Mouse (Mus musculus): ENCODE results near the gene Ugt1a2. TPM values are rescaled to one million over a fixed set of nuclear protein-coding genes. Genes with fewer than 3 reads are reported as not detected.

Gene Ugt1a2
- polyA plus RNA-seq, 1 experiment from 2014 or later = not detected

DNA sequence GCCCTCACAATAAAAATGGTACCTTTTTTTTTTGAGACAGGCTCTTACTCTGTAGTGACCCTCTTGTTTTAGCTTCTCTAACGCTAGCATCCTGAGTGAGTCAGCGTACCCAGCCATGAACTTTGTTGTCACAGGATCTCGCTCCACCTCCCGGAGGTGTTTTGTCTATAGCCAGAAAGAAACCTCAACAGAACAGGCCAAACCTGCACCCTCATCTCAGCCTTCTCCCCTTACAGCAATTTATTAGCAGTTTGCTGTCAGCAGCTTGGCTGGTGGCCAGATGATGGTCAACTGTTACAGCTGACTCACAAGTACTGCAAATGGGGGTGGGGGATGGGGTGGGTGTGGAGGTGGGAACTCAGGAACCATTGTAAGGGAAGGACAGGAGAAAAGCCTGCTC lies 61.9 kb downstream of the Ugt1a2 start:
- Histone ChIP-seq H3K9me3 (replicated peaks; ENCODE audit: control insufficient read depth, low read length) (peaks cover 5% of the 10 kb centered on the region), H3K4me2 (ENCODE audit: low read length) (no peak overlapping the region), H3K9ac (ENCODE audit: low read length) (no peak overlapping the region), H3K36me3 (ENCODE audit: control insufficient read depth, insufficient read depth, low read length) (peaks cover 82% of the 10 kb centered on the region), H3K27ac (ENCODE audit: low read depth, low read length) (no peak overlapping the region), H3K4me3 (ENCODE audit: low read depth, low read length) (no peak overlapping the region), H3K27me3 (replicated peaks; ENCODE audit: control insufficient read depth, insufficient read depth, low read length) (no peaks in the 10 kb centered on the region), H3K4me1 (ENCODE audit: control insufficient read depth, insufficient read depth, low read length) (no peaks in the 10 kb centered on the region)
- 87% methylated on average over 4 of the region's 4 CpGs for WGBS
- DNase-seq (ENCODE audit: low spot score) (peak; percentile 75), ATAC-seq (no peak)

DNA sequence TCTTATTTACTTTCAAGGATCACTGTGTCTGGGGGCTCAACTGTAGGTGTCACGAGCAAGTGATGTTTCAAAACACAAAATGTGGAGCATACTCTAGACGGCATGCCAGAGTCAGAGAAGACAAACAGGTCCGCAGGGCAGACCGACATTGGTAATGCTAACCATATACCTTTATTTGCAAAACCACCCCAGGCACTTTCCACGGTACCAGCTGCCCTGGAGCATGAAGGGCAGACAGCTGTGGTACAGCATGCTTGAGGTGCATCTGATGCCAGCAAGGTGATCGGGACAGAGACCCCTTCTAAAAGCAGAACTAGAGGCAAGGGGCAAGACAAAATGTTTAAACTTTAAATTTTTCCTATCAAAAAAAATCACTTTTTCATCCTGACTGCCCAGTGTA lies 62.6 kb downstream of the Ugt1a2 start:
- H3K4me1 ChIP-seq (ENCODE audit: control insufficient read depth, insufficient read depth, low read length) = no peaks in the 10 kb centered on the region
- no peak overlapping the region for H3K27ac ChIP-seq (ENCODE audit: low read depth, low read length)
- H3K9ac ChIP-seq (ENCODE audit: low read length) = no peak overlapping the region
- DNase-seq (ENCODE audit: low spot score) (no peak), ATAC-seq (no peak)
- no peaks in the 10 kb centered on the region for H3K27me3 ChIP-seq (replicated peaks; ENCODE audit: control insufficient read depth, insufficient read depth, low read length)
- H3K36me3 ChIP-seq (ENCODE audit: control insufficient read depth, insufficient read depth, low read length) = peaks cover 89% of the 10 kb centered on the region
- H3K4me3 ChIP-seq (ENCODE audit: low read depth, low read length) = no peak overlapping the region
- 77% methylated on average over 6 of the region's 6 CpGs for WGBS
- no peak overlapping the region for H3K4me2 ChIP-seq (ENCODE audit: low read length)
- no peaks in the 10 kb centered on the region for H3K9me3 ChIP-seq (replicated peaks; ENCODE audit: control insufficient read depth, low read length)

GRCm38 (mm10) chr1:88263778-88264177 lies 63.4 kb downstream of the Ugt1a2 start:
- H3K4me1 ChIP-seq (ENCODE audit: control insufficient read depth, insufficient read depth, low read length) = no peaks in the 10 kb centered on the region
- no peaks in the 10 kb centered on the region for H3K9me3 ChIP-seq (replicated peaks; ENCODE audit: control insufficient read depth, low read length)
- H3K27ac ChIP-seq (ENCODE audit: low read depth, low read length) = no peak overlapping the region
- H3K36me3 ChIP-seq (ENCODE audit: control insufficient read depth, insufficient read depth, low read length) = peaks cover 97% of the 10 kb centered on the region
- no peak overlapping the region for H3K4me3 ChIP-seq (ENCODE audit: low read depth, low read length)
- H3K4me2 ChIP-seq (ENCODE audit: low read length) = no peak overlapping the region
- ATAC-seq (no peak), DNase-seq (ENCODE audit: low spot score) (no peak)
- H3K9ac ChIP-seq (ENCODE audit: low read length) = no peak overlapping the region
- WGBS = 88% methylated on average over 5 of the region's 5 CpGs
- no peaks in the 10 kb centered on the region for H3K27me3 ChIP-seq (replicated peaks; ENCODE audit: control insufficient read depth, insufficient read depth, low read length)

DNA sequence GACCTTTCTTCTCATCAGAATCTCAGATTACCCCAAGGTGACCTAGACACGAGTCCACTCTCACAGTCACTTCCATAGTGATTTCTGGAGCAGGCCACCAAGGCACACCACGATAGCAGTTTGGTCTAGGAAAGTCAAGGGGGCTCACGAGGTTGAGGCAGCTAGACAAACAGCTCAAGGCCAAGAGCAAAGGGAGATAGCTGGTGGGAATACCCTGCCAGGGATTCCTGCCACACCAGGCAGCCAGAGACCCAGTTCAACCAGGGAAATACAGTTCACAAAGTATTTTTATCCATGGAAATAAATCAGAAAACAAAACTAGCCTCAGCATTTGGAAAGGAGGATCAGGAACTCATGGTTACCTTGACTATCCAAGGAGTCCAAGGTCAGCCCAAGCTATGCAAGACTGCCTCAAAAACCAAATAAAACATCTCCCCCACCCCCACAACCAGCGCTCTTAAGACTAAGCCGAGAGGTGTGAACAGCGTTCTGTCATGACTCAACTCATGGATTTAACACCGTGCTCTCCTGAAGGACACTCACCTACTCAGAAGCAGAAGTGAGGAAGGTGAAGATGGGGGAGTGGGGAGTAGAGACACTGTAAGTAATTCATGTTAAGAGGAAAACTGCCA lies 64.0 kb downstream of the Ugt1a2 start:
- Histone ChIP-seq H3K27me3 (replicated peaks; ENCODE audit: control insufficient read depth, insufficient read depth, low read length) (no peaks in the 10 kb centered on the region), H3K27ac (ENCODE audit: low read depth, low read length) (no peak overlapping the region), H3K36me3 (ENCODE audit: control insufficient read depth, insufficient read depth, low read length) (peaks cover 100% of the 10 kb centered on the region), H3K9ac (ENCODE audit: low read length) (no peak overlapping the region), H3K4me2 (ENCODE audit: low read length) (no peak overlapping the region), H3K4me1 (ENCODE audit: control insufficient read depth, insufficient read depth, low read length) (no peaks in the 10 kb centered on the region), H3K9me3 (replicated peaks; ENCODE audit: control insufficient read depth, low read length) (no peaks in the 10 kb centered on the region), H3K4me3 (ENCODE audit: low read depth, low read length) (no peak overlapping the region)
- 90% methylated on average over 7 of the region's 7 CpGs for WGBS
- DNase-seq (ENCODE audit: low spot score) (no peak), ATAC-seq (no peak)

DNA sequence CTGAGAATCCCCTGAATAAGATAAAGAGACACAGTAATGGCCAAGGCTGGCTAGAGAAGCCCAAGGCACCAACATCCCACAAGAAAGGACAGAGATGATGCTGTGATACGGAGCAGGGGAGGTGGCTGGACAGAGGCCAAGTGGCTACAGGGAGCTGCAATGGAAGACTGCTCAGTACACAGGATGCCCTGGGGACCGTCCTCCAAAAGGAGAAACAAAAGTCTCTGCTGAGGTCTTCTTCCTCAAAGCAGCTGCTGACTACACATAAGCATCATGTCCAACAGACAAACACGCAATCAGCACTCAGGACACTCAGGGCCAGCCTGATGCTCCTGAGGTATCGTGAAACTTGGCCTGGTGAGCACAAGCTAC lies 64.5 kb downstream of the Ugt1a2 start:
- no peaks in the 10 kb centered on the region for H3K9me3 ChIP-seq (replicated peaks; ENCODE audit: control insufficient read depth, low read length)
- H3K27ac ChIP-seq (ENCODE audit: low read depth, low read length) = no peak overlapping the region
- no peak for ATAC-seq
- H3K27me3 ChIP-seq (replicated peaks; ENCODE audit: control insufficient read depth, insufficient read depth, low read length) = no peaks in the 10 kb centered on the region
- no peak overlapping the region for H3K4me2 ChIP-seq (ENCODE audit: low read length)
- H3K4me3 ChIP-seq (ENCODE audit: low read depth, low read length) = no peak overlapping the region
- no peak for DNase-seq (ENCODE audit: low spot score)
- H3K9ac ChIP-seq (ENCODE audit: low read length) = no peak overlapping the region
- H3K4me1 ChIP-seq (ENCODE audit: control insufficient read depth, insufficient read depth, low read length) = no peaks in the 10 kb centered on the region
- 78% methylated on average over 4 of the region's 4 CpGs for WGBS
- H3K36me3 ChIP-seq (ENCODE audit: control insufficient read depth, insufficient read depth, low read length) = peaks cover 100% of the 10 kb centered on the region

GRCm38 (mm10) chr1:88266123-88266522 lies 65.7 kb downstream of the Ugt1a2 start:
- no peak for ATAC-seq
- no peak overlapping the region for H3K4me2 ChIP-seq (ENCODE audit: low read length)
- H3K4me1 ChIP-seq (ENCODE audit: control insufficient read depth, insufficient read depth, low read length) = no peaks in the 10 kb centered on the region
- H3K36me3 ChIP-seq (ENCODE audit: control insufficient read depth, insufficient read depth, low read length) = peaks cover 91% of the 10 kb centered on the region
- no peak overlapping the region for H3K9ac ChIP-seq (ENCODE audit: low read length)
- H3K27ac ChIP-seq (ENCODE audit: low read depth, low read length) = no peak overlapping the region
- no peak for DNase-seq (ENCODE audit: low spot score)
- H3K4me3 ChIP-seq (ENCODE audit: low read depth, low read length) = no peak overlapping the region
- H3K27me3 ChIP-seq (replicated peaks; ENCODE audit: control insufficient read depth, insufficient read depth, low read length) = no peaks in the 10 kb centered on the region
- 89% methylated on average over 13 of the region's 13 CpGs for WGBS
- H3K9me3 ChIP-seq (replicated peaks; ENCODE audit: control insufficient read depth, low read length) = no peaks in the 10 kb centered on the region

DNA sequence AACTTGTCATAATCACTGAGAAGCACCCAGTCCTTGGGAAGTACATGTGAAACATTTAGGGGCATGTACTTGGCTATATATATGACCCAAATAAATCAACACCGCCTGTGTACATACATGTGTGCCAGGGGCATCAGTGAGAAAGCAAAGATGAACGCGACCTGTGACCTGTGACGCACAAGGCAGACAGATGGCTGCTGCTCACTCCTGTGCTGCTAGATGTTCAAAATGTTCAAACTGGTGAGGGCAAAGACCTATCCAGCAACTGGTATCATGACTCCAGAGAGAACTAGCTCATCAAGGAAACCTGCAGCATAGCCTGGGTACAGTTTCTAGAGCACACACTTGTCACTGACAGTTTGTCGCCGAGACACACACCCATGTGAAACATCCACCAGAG lies 67.1 kb downstream of the Ugt1a2 start:
- Histone ChIP-seq H3K9me3 (replicated peaks; ENCODE audit: control insufficient read depth, low read length) (no peaks in the 10 kb centered on the region), H3K27ac (ENCODE audit: low read depth, low read length) (no peak overlapping the region), H3K4me3 (ENCODE audit: low read depth, low read length) (no peak overlapping the region), H3K4me1 (ENCODE audit: control insufficient read depth, insufficient read depth, low read length) (no peaks in the 10 kb centered on the region), H3K36me3 (ENCODE audit: control insufficient read depth, insufficient read depth, low read length) (peaks cover 89% of the 10 kb centered on the region), H3K4me2 (ENCODE audit: low read length) (no peak overlapping the region), H3K27me3 (replicated peaks; ENCODE audit: control insufficient read depth, insufficient read depth, low read length) (no peaks in the 10 kb centered on the region), H3K9ac (ENCODE audit: low read length) (no peak overlapping the region)
- DNase-seq (ENCODE audit: low spot score) (no peak), ATAC-seq (no peak)
- 95% methylated on average over 6 of the region's 6 CpGs for WGBS

DNA sequence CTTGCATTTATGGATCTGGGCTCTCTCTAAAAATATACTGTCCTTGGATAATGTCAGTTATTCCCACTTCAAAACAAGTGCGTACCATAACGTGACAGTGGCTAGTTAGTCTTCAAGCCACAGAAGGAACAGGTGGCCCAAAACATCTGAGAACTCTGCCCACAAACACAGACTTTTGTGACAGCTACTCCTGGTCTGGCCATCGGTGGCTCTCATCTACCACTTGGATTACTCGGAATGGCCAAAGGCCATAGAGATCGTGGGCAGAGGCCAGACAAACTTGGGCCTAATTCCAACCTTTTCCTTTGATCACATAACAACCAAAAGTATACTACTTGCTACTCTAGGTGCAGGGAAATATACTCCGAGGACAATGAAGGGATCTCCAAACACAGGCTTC lies 67.7 kb downstream of the Ugt1a2 start:
- H3K27me3 ChIP-seq (replicated peaks; ENCODE audit: control insufficient read depth, insufficient read depth, low read length) = no peaks in the 10 kb centered on the region
- no peak overlapping the region for H3K27ac ChIP-seq (ENCODE audit: low read depth, low read length)
- H3K4me3 ChIP-seq (ENCODE audit: low read depth, low read length) = no peak overlapping the region
- peaks cover 89% of the 10 kb centered on the region for H3K36me3 ChIP-seq (ENCODE audit: control insufficient read depth, insufficient read depth, low read length)
- 85% methylated on average over 6 of the region's 6 CpGs for WGBS
- ATAC-seq = no peak
- H3K4me2 ChIP-seq (ENCODE audit: low read length) = no peak overlapping the region
- no peaks in the 10 kb centered on the region for H3K9me3 ChIP-seq (replicated peaks; ENCODE audit: control insufficient read depth, low read length)
- no peak for DNase-seq (ENCODE audit: low spot score)
- no peaks in the 10 kb centered on the region for H3K4me1 ChIP-seq (ENCODE audit: control insufficient read depth, insufficient read depth, low read length)
- no peak overlapping the region for H3K9ac ChIP-seq (ENCODE audit: low read length)
